Mouse (Mus musculus) limb, embryonic 11.5 days (tissue): Measurements from ENCODE around the gene 2200002D01Rik. TPM values are rescaled to one million over a fixed set of nuclear protein-coding genes. Genes with fewer than 3 reads are reported as not detected.

Source experiments
- ATAC-seq: fragments of 200-750 bp; cut with Nextera tagmentation; 2 replicates; pipeline ENCODE4 v1.8.0; 2017; ENCODE audit warnings: low read depth; ENCODE audit not compliant: insufficient number of reproducible peaks, low FRiP score, low TSS enrichment
- DNase-seq: peaks from one replicate; pipeline ENCODE4 v3.0.0-alpha.2; 2015; ENCODE audit warnings: low spot score
- H3K27ac ChIP-seq: fragments of 300-500 bp; sonication (generic); replicated peaks from 2 replicates; pipeline ENCODE4 v1.5.1; 2014; ENCODE audit warnings: low read depth, mild to moderate bottlenecking, low read length
- H3K27me3 ChIP-seq: fragments of 300-500 bp; sonication (generic); 2 replicates; pipeline ENCODE4 v1.6.1; 2014; ENCODE audit warnings: mild to moderate bottlenecking, low read length, mixed read lengths; ENCODE audit not compliant: control insufficient read depth, insufficient read depth
- H3K36me3 ChIP-seq: fragments of 300-500 bp; sonication (generic); 2 replicates; pipeline ENCODE4 v1.6.1; 2014; ENCODE audit warnings: mild to moderate bottlenecking, low read length, moderate library complexity, mixed read lengths; ENCODE audit not compliant: control insufficient read depth, insufficient read depth
- H3K4me1 ChIP-seq: fragments of 300-500 bp; sonication (generic); 2 replicates; pipeline ENCODE4 v1.6.1; 2014; ENCODE audit warnings: low read length, mixed read lengths; ENCODE audit not compliant: control insufficient read depth, insufficient read depth
- H3K4me2 ChIP-seq: fragments of 300-500 bp; sonication (generic); 2 replicates; pipeline ENCODE4 v1.6.1; 2014; ENCODE audit warnings: low read depth, mild to moderate bottlenecking, moderate library complexity; ENCODE audit not compliant: severe bottlenecking
- H3K4me3 ChIP-seq: fragments of 300-500 bp; sonication (generic); 2 replicates; pipeline ENCODE4 v1.5.1; 2014; ENCODE audit warnings: low read depth, low read length
- H3K9ac ChIP-seq: fragments of 300-500 bp; sonication (generic); 2 replicates; pipeline ENCODE4 v1.6.1; 2014; ENCODE audit warnings: mild to moderate bottlenecking, low read length
- H3K9me3 ChIP-seq: fragments of 300-500 bp; sonication (generic); 2 replicates; pipeline ENCODE4 v1.6.1; 2016; ENCODE audit warnings: low read length; ENCODE audit not compliant: control insufficient read depth
- WGBS: fragments of 180-500 bp; shearing (Covaris S2); extraction: QIAGEN DNeasy Blood & Tissue Kit; methylation state at CpG from one replicate; pipeline ENCODE4 v1.1.7; 2014; 5-methylcytosine and 5-hydroxymethylcytosine counted together
- polyA plus RNA-seq: library from polyadenylated mRNA; unstranded; fragments of >200 nt; fragmentation: Nextera tagmentation; extraction: Ambion mirVana; gene quantifications from 2 replicates; pipeline ENCODE4 v1.2.1, GENCODE M21; 2014

2200002D01Rik gene
- polyA plus RNA-seq, 1 experiment from 2014 or later, result 2.3 TPM

- peaks cover 12% of the 10 kb centered on the region for H3K27me3 ChIP-seq
- under 1% methylated on average over 74 of the region's 80 CpGs for WGBS
- no peaks in the 10 kb centered on the region for H3K36me3 ChIP-seq
- H3K4me2 ChIP-seq, result peak within 1 kb of the TSS; percentile 98
- H3K9ac ChIP-seq, result peak within 1 kb of the TSS; percentile 77
- ATAC-seq, result peak; percentile 77
- H3K4me3 ChIP-seq, result peak within 1 kb of the TSS; percentile 41
- peak; percentile 78 for DNase-seq
- H3K9me3 ChIP-seq, result no peaks in the 10 kb centered on the region
- no peak within 1 kb of the TSS for H3K27ac ChIP-seq
- H3K4me1 ChIP-seq, result no peaks in the 10 kb centered on the region
Measured at GRCm38 (mm10) chr7:29281201-29282073, 33.2 kb upstream of the 2200002D01Rik start, which contains the start of gene Spint2. TSS of gene Spint2 (minus strand) at chr7:29281912.

- peak overlapping the region; percentile 98 for H3K4me2 ChIP-seq
- no peaks in the 10 kb centered on the region for H3K36me3 ChIP-seq
- H3K4me3 ChIP-seq, result peak overlapping the region; percentile 41
- WGBS, result 10% methylated on average over 13 of the region's 13 CpGs
- no peak overlapping the region for H3K9ac ChIP-seq
- H3K9me3 ChIP-seq, result no peaks in the 10 kb centered on the region
- 0 out of 2 replicates have a peak, but pooled peaks cover 2% of the 10 kb centered on the region for H3K4me1 ChIP-seq
- ATAC-seq (no peak), DNase-seq (no peak)
- H3K27me3 ChIP-seq, result peaks cover 12% of the 10 kb centered on the region
- no peak overlapping the region for H3K27ac ChIP-seq
Measured at GRCm38 (mm10) chr7:29280801-29281200, 32.5 kb upstream of the 2200002D01Rik start.

- Histone ChIP-seq H3K27me3 (peaks cover 12% of the 10 kb centered on the region), H3K4me3 (no peak overlapping the region), H3K27ac (no peak overlapping the region), H3K4me2 (no peak overlapping the region), H3K9ac (no peak overlapping the region), H3K9me3 (no peaks in the 10 kb centered on the region), H3K36me3 (no peaks in the 10 kb centered on the region), H3K4me1 (0 out of 2 replicates have a peak, but pooled peaks cover 2% of the 10 kb centered on the region)
- WGBS, result 70% methylated on average over 8 of the region's 8 CpGs
- ATAC-seq (no peak), DNase-seq (no peak)
Measured at GRCm38 (mm10) chr7:29279924-29280323, 31.7 kb upstream of the 2200002D01Rik start.

GRCm38 (mm10) chr7:29279261-29279660 is 31.0 kb upstream of the 2200002D01Rik start:
- H3K36me3 ChIP-seq, result no peaks in the 10 kb centered on the region
- no peak overlapping the region for H3K4me3 ChIP-seq
- H3K9ac ChIP-seq, result no peak overlapping the region
- H3K4me1 ChIP-seq, result 0 out of 2 replicates have a peak, but pooled peaks cover 2% of the 10 kb centered on the region
- DNase-seq, result no peak
- H3K9me3 ChIP-seq, result no peaks in the 10 kb centered on the region
- no peak overlapping the region for H3K4me2 ChIP-seq
- H3K27ac ChIP-seq, result no peak overlapping the region
- peaks cover 12% of the 10 kb centered on the region for H3K27me3 ChIP-seq
- no peak for ATAC-seq

DNA sequence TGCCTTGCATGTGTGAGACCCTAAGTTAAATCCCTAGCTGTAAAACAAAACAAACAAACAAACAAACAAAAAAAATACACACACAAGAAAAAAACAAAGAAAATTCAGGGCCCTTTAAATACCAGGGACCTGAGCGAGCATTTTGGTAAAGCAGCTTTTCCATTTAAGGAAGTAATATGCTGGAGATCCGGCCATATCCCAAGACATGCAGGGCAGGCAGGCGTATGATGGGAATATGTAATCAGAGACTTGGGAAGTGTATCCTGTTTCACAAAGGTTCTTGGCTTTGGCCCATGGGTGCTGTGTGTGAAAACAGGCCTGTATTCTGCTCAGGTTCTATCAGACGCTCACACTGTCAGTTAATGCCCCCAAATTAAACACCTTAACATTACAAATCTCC is 29.2 kb upstream of the 2200002D01Rik start:
- WGBS, result 86% methylated on average over 4 of the region's 4 CpGs
- H3K4me1 ChIP-seq, result 0 out of 2 replicates have a peak, but pooled peaks cover 2% of the 10 kb centered on the region

DNA sequence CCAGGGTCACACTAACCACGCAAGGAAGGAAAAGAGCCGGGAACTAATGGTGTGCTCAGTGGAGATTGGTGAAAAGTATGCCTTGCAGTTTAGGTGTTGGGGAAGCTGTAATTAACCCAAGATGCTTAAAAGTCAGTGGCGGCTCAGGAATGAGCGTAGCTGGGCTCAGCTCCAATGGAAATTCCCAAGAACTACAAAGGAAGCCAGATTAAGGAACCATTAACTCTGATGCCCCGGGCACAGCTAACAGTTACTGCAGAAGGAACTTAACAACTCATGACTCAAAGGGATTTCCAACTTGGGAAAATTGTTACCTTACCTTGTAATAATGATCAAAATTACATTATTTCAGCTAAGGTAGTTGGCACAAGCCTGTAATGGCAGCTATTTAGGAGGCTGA is 28.4 kb upstream of the 2200002D01Rik start:
- no peak for DNase-seq

More for the DNA sequence above, 29.2 kb upstream of the 2200002D01Rik start:
- ATAC-seq, result no peak
- H3K9me3 ChIP-seq, result no peaks in the 10 kb centered on the region
- H3K4me2 ChIP-seq, result no peak overlapping the region
- DNase-seq, result no peak
- no peaks in the 10 kb centered on the region for H3K36me3 ChIP-seq
- peaks cover 9% of the 10 kb centered on the region for H3K27me3 ChIP-seq
- H3K4me3 ChIP-seq, result no peak overlapping the region
- H3K9ac ChIP-seq, result no peak overlapping the region
- no peak overlapping the region for H3K27ac ChIP-seq

GRCm38 (mm10) chr7:29271687-29272465 is 23.6 kb upstream of the 2200002D01Rik start:
- Histone ChIP-seq H3K4me3 (no peak overlapping the region), H3K4me2 (no peak overlapping the region), H3K4me1 (0 out of 2 replicates have a peak, but pooled peaks cover 2% of the 10 kb centered on the region), H3K9ac (no peak overlapping the region), H3K27me3 (no peaks in the 10 kb centered on the region), H3K9me3 (no peaks in the 10 kb centered on the region), H3K36me3 (no peaks in the 10 kb centered on the region), H3K27ac (no peak overlapping the region)
- DNase-seq (no peak), ATAC-seq (no peak)
- WGBS, result 68% methylated on average over 8 of the region's 8 CpGs

More for the DNA sequence above, 28.4 kb upstream of the 2200002D01Rik start:
- H3K9ac ChIP-seq, result no peak overlapping the region
- ATAC-seq, result no peak
- 23% methylated on average over 5 of the region's 5 CpGs for WGBS
- 0 out of 2 replicates have a peak, but pooled peaks cover 2% of the 10 kb centered on the region for H3K4me1 ChIP-seq
- H3K9me3 ChIP-seq, result no peaks in the 10 kb centered on the region
- H3K27me3 ChIP-seq, result peaks cover 1% of the 10 kb centered on the region
- H3K27ac ChIP-seq, result no peak overlapping the region
- H3K36me3 ChIP-seq, result no peaks in the 10 kb centered on the region
- H3K4me2 ChIP-seq, result no peak overlapping the region
- no peak overlapping the region for H3K4me3 ChIP-seq

GRCm38 (mm10) chr7:29270445-29270844 is 22.2 kb upstream of the 2200002D01Rik start:
- no peak overlapping the region for H3K27ac ChIP-seq
- H3K9ac ChIP-seq, result no peak overlapping the region
- no peak overlapping the region for H3K4me3 ChIP-seq
- H3K4me1 ChIP-seq, result no peaks in the 10 kb centered on the region
- H3K9me3 ChIP-seq, result no peaks in the 10 kb centered on the region
- 92% methylated on average over 4 of the region's 4 CpGs for WGBS
- ATAC-seq (no peak), DNase-seq (no peak)
- no peaks in the 10 kb centered on the region for H3K36me3 ChIP-seq
- no peak overlapping the region for H3K4me2 ChIP-seq
- no peaks in the 10 kb centered on the region for H3K27me3 ChIP-seq
